Mouse (Mus musculus): ENCODE data around the gene Arhgef11.

- no peak for TF ChIP-seq POLR2A (IDR thresholded peaks at IDR 0.05; ENCODE audit: low read depth, low read length)
- TF ChIP-seq CTCF (IDR thresholded peaks at IDR 0.05; ENCODE audit: extremely low read depth, insufficient read length, insufficient replicate concordance, low read depth, low read length): no peak
Measured at GRCm38 (mm10) chr3:87767764-87768163, 150.4 kb downstream of the Arhgef11 start.
